Mouse (Mus musculus) naive thymus-derived CD4-positive, alpha-beta T cell, adult 5 months (primary cell): ENCODE data around the gene Sri. TPM values are rescaled to one million over a fixed set of nuclear protein-coding genes. Genes with fewer than 3 reads are reported as not detected.

Source experiments
- polyA plus RNA-seq: library from polyadenylated mRNA; unstranded; fragments of 100-300 nt; shearing (Covaris generic); gene quantifications from one replicate; pipeline ENCODE4 v1.2.1, GENCODE M21; 2017

Sri gene
- polyA plus RNA-seq = 487 TPM

DNA sequence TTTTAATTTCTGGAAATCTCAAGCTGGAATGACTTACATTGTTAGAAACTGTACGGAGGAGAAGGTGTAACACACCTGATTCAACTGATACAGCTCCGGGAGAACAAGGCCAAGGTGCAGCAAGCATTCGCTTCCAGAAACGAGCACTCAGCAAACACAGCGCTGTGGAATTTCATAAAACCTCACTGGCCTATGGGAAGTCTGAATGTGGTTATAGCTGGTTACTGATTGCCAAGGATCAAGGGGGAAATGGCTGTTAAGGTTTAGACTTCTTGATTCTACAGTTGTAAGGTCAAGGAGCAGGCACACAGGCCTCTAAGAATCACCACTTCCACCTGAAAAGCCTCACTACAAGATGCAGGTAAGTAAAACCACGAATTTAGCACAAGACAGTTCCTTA lies at the start of gene Sri:
Sri (plus strand) TSS at position 224 of the 400 bp plus-strand sequence.

Other genes starting within 250 kb of the Sri start
- not detected for gene Steap4, start 85.6 kb upstream of the Sri start, polyA plus RNA-seq